Mouse (Mus musculus): ENCODE measurements around the gene Ncbp2.

DNA sequence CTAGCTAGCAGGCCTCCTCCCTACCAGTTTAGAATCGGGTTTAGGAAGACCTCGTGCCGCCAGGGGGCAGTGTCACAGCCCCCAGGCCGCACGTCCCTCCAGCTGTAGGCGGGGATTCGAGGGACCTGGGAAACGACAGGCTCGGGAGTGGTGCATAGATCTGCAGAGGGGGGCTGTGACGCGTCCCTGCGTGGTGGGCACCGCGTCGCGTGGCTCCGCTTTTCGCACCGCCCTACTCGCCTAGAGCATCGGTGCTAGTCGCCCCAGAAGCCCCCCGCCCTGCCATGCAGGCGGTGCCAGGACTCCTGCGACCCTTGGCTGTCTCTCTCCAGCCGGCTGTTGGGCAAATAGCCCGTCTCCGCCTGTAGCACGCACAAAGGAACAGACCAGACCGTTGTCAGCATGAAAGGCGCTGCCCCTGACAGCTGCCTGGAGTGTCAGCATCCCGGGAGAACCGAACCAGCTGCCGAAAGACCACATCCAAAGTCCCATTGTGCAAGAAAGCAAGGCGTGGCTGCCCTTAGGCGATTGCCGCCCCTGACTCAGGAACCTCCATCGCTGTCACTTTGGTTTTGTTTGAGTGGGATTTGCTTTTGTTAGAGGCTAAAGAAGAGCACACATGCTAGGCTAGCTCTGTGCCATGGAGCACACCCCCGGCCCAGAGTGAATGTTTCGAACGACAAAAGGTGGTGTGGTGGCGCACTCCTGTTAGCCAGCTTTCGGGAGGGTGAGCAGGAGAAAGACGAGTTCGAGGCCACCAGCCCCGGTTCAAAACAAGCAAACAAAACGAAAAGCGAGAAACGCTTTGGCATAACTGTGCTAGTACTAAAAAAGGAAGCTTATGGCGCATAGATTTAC is 15.2 kb upstream of the Ncbp2 start:
- no peak for TF ChIP-seq EP300 (IDR thresholded peaks at IDR 0.05; ENCODE audit: low read depth)
- TF ChIP-seq CTCF (IDR thresholded peaks at IDR 0.05; ENCODE audit: low read depth): peak; percentile 91
